Mouse (Mus musculus): ENCODE measurements around the gene Xpot.

- TF ChIP-seq CTCF (IDR thresholded peaks at IDR 0.05; ENCODE audit: insufficient read depth, low read depth, low read length) (no peak), POLR2A (IDR thresholded peaks at IDR 0.05; ENCODE audit: insufficient read depth, low read depth, low read length) (no peak)
Observed at GRCm38 (mm10) chr10:121542156-121542555, 84.0 kb downstream of the Xpot start.
